Mouse (Mus musculus): Measurements from ENCODE around the gene Smpd4. TPM values are rescaled to one million over a fixed set of nuclear protein-coding genes. Genes with fewer than 3 reads are reported as not detected.

The Smpd4 gene
- total and polyA plus RNA-seq, 3 experiments = 16.9 to 46.9 (median 18.4) TPM

DNA sequence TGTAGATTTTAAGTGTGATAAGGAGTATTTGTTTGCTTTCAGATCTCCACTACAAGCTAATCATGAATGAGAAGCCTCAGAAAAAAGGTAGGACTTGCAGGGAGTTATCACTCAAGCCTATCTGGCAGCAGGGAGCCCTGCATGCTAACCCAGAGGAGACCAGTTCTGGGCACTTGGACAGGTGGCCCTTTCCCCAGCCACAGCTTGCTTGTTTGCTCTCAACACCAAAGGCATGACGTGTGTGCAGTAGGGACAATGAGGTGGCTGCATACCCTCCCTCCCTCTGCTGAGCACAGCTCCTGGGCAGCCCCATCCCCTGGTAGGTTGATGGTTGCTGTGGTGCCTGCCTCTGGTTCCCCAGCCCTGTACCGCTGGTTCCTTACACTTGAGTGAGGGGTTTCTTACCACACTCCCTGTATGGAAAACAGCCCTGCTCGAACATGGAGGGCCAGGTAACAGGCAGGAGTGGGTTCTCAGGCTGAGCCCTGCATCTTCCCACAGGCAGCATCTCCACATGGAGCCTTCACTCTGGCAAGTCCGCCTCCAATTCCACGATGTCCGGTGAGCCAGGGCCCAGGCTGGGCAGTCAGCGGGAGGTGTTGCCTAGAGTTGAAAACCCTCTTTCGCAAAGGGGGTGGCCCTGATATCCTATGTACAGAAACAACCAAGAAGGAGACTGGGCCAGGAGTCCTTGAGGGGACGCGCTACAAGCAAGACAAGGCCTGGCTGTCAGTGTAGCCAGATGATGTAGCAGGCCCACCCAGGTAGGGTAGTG, 28.6 kb downstream of the Smpd4 start:
- intact Hi-C loops (cut with DNase I) = no loop called here
- WGBS = 89% methylated on average over 10 of the region's 10 CpGs
- Histone ChIP-seq H3K79me2 (replicated peaks; ENCODE audit: control insufficient read depth, insufficient read depth, low read length) (no peaks in the 10 kb centered on the region), H3K36me3 (ENCODE audit: control insufficient read depth, insufficient read depth, low read length) (no peaks in the 10 kb centered on the region), H3K27me3 (ENCODE audit: control insufficient read depth, insufficient read depth, low read length) (no peaks in the 10 kb centered on the region), H3K27ac (no peak overlapping the region), H3K4me3 (no peak overlapping the region), H3K4me1 (ENCODE audit: control insufficient read depth, insufficient read depth, low read length) (0 out of 2 replicates have a peak, but pooled peaks cover 2% of the 10 kb centered on the region), H3K9ac (ENCODE audit: low read depth, low read length) (no peak overlapping the region)
- no peak for TF ChIP-seq CTCF (IDR thresholded peaks at IDR 0.05)
- no peak for TF ChIP-seq EP300 (IDR thresholded peaks at IDR 0.05; ENCODE audit: insufficient read depth, low read depth, low read length)
- TF ChIP-seq POLR2A (IDR thresholded peaks at IDR 0.05; ENCODE audit: insufficient read depth, low read depth, low read length) = no peak
- no peak for DNase-seq

DNA sequence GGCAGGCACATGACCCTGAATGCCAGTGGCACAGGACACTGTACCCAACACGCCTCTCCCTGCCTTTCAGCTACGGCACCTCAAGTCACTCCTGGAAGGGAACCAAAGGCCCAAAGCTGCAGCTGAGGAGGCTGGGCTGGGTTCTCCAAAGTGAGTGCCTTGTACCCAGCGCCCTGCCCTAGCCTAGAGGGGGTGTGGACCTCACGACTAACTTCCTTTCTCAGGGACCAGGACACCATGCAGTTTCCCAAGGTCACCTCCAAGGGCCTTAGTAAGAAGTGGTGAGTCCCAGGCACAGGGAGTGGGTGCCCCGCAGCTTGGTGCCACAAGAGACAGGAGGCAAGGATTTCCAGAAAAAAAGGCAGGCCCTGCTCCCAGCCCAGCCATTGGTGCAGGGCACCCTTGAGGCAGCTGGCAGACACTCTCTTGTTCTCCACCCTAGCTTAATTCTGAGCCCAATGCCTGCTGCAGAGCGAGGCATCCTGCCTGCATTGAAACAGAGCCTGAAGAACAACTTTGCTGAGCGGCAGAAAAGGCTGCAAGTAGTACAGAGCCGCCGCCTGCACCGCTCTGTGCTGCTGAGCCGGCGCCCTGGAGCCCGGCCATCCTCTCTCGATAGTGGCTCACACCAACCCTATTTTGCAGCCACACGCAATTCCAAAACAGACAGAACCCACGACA, 30.9 kb downstream of the Smpd4 start:
- 89% methylated on average over 16 of the region's 16 CpGs for WGBS
- Histone ChIP-seq H3K27me3 (ENCODE audit: control insufficient read depth, insufficient read depth, low read length) (no peaks in the 10 kb centered on the region), H3K27ac (no peak overlapping the region), H3K4me3 (no peak overlapping the region), H3K79me2 (replicated peaks; ENCODE audit: control insufficient read depth, insufficient read depth, low read length) (no peaks in the 10 kb centered on the region), H3K9ac (ENCODE audit: low read depth, low read length) (no peak overlapping the region), H3K4me1 (ENCODE audit: control insufficient read depth, insufficient read depth, low read length) (0 out of 2 replicates have a peak, but pooled peaks cover 2% of the 10 kb centered on the region), H3K36me3 (ENCODE audit: control insufficient read depth, insufficient read depth, low read length) (no peaks in the 10 kb centered on the region)
- intact Hi-C loops (cut with DNase I) = no loop called here
- no peak for TF ChIP-seq POLR2A (IDR thresholded peaks at IDR 0.05; ENCODE audit: insufficient read depth, low read depth, low read length)
- TF ChIP-seq EP300 (IDR thresholded peaks at IDR 0.05; ENCODE audit: insufficient read depth, low read depth, low read length) = no peak
- TF ChIP-seq CTCF (IDR thresholded peaks at IDR 0.05) = no peak
- DNase-seq = no peak

GRCm38 (mm10) chr16:17650711-17651110, 31.6 kb downstream of the Smpd4 start:
- intact Hi-C loops (cut with DNase I) = no loop called here
- no peak overlapping the region for H3K4me3 ChIP-seq

DNA sequence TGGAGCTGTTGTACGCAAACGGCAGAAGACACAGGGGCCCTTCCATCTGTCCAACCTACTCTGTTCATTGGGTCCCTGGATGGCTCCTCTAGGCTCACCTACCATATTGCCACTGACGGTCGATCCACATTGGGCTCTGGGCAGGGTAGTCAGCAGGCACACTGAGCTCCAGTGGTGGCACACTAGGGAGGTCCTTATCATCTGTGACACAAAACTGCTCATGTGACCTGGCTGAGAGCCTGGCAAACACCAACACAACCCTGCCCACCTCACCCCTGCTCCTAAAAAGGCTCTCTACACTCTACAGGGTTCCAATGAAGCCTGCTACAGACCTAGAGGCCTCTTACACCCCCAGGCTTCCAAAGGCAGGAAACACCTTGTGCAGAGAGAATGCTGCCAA, 33.5 kb downstream of the Smpd4 start:
- no peaks in the 10 kb centered on the region for H3K36me3 ChIP-seq (ENCODE audit: control insufficient read depth, insufficient read depth, low read length)
- no peak for TF ChIP-seq EP300 (IDR thresholded peaks at IDR 0.05; ENCODE audit: insufficient read depth, low read depth, low read length)
- TF ChIP-seq CTCF (IDR thresholded peaks at IDR 0.05) = no peak
- no peak for TF ChIP-seq POLR2A (IDR thresholded peaks at IDR 0.05; ENCODE audit: insufficient read depth, low read depth, low read length)
- intact Hi-C loops (cut with DNase I) = no loop called here

More at GRCm38 (mm10) chr16:17650711-17651110, 31.6 kb downstream of the Smpd4 start:
- 92% methylated on average over 1 of the region's 1 CpGs for WGBS
- Histone ChIP-seq H3K27ac (no peak overlapping the region), H3K79me2 (replicated peaks; ENCODE audit: control insufficient read depth, insufficient read depth, low read length) (no peaks in the 10 kb centered on the region), H3K36me3 (ENCODE audit: control insufficient read depth, insufficient read depth, low read length) (no peaks in the 10 kb centered on the region), H3K4me1 (ENCODE audit: control insufficient read depth, insufficient read depth, low read length) (0 out of 2 replicates have a peak, but pooled peaks cover 2% of the 10 kb centered on the region), H3K27me3 (ENCODE audit: control insufficient read depth, insufficient read depth, low read length) (no peaks in the 10 kb centered on the region), H3K9ac (ENCODE audit: low read depth, low read length) (no peak overlapping the region)
- DNase-seq = no peak
- TF ChIP-seq CTCF (IDR thresholded peaks at IDR 0.05) (no peak), EP300 (IDR thresholded peaks at IDR 0.05; ENCODE audit: insufficient read depth, low read depth, low read length) (no peak), POLR2A (IDR thresholded peaks at IDR 0.05; ENCODE audit: insufficient read depth, low read depth, low read length) (no peak)

DNA sequence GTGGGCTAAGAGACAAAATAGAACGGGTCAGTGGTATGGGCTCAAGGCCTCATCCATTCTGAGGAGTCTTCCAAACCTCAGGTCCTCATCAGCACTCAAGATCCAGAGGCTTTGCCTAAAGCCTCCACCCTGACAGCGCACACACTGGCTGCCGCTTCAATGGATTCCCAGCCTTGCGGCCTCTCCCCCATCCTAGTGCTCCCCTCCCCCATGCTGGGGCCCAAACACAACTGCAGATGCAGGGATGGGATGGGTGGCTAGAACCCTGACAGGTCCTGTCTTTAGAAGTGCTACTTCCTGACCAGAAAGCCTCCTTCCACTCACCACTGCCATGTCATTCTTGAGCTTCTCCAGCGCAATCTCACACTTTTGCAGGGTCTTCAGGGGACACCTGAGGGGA, 34.4 kb downstream of the Smpd4 start:
- TF ChIP-seq POLR2A (IDR thresholded peaks at IDR 0.05; ENCODE audit: insufficient read depth, low read depth, low read length) = no peak
- no peak for TF ChIP-seq EP300 (IDR thresholded peaks at IDR 0.05; ENCODE audit: insufficient read depth, low read depth, low read length)
- no peak for TF ChIP-seq CTCF (IDR thresholded peaks at IDR 0.05)
- Histone ChIP-seq H3K4me3 (no peak overlapping the region), H3K4me1 (ENCODE audit: control insufficient read depth, insufficient read depth, low read length) (no peaks in the 10 kb centered on the region), H3K27ac (no peak overlapping the region), H3K36me3 (ENCODE audit: control insufficient read depth, insufficient read depth, low read length) (no peaks in the 10 kb centered on the region), H3K27me3 (ENCODE audit: control insufficient read depth, insufficient read depth, low read length) (no peaks in the 10 kb centered on the region), H3K79me2 (replicated peaks; ENCODE audit: control insufficient read depth, insufficient read depth, low read length) (no peaks in the 10 kb centered on the region), H3K9ac (ENCODE audit: low read depth, low read length) (no peak overlapping the region)
- intact Hi-C loops (cut with DNase I) = no loop called here
- 97% methylated on average over 5 of the region's 5 CpGs for WGBS
- DNase-seq = no peak

More for the DNA sequence above, 33.5 kb downstream of the Smpd4 start:
- Histone ChIP-seq H3K4me3 (no peak overlapping the region), H3K4me1 (ENCODE audit: control insufficient read depth, insufficient read depth, low read length) (no peaks in the 10 kb centered on the region), H3K27ac (no peak overlapping the region), H3K27me3 (ENCODE audit: control insufficient read depth, insufficient read depth, low read length) (no peaks in the 10 kb centered on the region), H3K9ac (ENCODE audit: low read depth, low read length) (no peak overlapping the region), H3K79me2 (replicated peaks; ENCODE audit: control insufficient read depth, insufficient read depth, low read length) (no peaks in the 10 kb centered on the region)
- WGBS = 76% methylated on average over 4 of the region's 4 CpGs
- no peak for DNase-seq
